Mouse (Mus musculus): Measurements from ENCODE around the gene Pros1.

DNA sequence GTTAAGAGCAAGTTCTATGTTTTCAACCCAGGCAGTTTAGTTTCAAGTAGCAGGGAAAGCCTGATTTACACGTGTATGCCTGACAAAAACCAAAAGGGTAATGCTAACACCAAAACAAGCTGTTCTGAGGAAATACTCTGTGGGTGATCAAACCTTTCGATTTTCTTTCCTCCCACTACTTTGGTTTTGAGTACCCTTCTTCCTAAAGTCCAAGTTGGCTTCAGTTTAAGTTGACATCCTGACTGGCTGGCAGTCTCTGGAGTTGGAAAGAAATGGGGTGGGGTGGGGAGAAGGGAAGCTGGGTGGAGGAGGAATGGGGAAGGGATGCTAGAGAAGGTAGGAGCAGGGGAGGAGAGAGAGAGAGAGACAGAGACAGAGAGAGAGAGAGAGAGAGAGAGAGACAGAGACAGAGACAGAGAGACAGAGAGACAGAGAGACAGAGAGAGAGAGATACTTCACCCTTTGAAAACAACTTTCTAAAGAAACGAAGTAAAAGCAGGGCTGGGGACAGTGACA, 438 bp upstream of the Pros1 start:
- TF ChIP-seq CTCF (IDR thresholded peaks at IDR 0.05; ENCODE audit: low read depth) (no peak), EP300 (IDR thresholded peaks at IDR 0.05; ENCODE audit: low read depth) (no peak)

All from heart, postnatal 0 days (tissue).